Mouse (Mus musculus) adrenal gland (tissue): Measurements from ENCODE around the gene Snip1.

Experiments used
- intact Hi-C: fragments of 180-260 bp; cut with DNase I; formaldehyde crosslinking; loops from one replicate; pipeline ENCODE4 v1.15.1; 2025

The Snip1 gene

DNA sequence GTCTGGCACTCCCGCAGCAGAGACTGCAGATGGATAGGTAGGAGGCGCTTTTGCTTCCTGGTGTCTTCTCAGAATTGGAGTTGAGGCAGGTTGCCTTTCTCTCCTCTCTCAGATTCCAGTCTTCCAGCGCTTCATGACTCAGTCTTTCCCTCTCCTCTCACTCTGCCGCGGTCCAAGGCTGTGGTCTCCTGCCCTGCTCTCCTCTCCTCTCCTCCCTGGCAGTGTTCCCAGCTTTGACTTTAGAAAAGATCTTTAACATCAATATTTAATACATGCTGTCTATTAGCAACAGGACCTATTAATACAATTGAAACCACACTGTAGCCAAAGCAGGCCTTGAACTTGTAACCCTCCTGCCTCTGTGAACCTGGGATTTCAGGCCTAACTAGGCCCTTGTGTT is 29.6 kb downstream of the Snip1 start:
- intact Hi-C loops = loop anchor here (5.0 kb wide), 1 partner anchor 39 kb away; no protein-coding TSS in a partner anchor

DNA sequence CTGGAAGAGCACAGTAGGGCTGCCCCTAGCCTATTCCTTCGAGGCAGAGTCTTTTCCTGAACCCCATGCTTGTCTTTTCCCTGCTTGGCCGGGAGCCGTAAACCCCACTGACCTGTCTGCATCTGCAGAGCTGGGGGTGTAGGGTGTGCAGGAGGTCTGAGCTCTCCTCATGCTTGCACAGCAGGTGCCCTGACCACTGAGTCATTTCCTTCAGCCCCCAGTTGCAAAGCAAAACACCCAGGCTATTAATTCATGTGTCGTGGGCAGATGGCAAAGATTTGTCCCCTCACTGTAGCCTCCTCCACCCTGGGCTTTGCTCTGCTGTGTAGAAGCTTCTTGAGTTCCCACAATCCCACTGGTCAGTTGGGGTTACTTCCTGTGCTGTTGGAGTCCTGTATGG is 30.9 kb downstream of the Snip1 start:
- intact Hi-C loops = loop anchor here (5.0 kb wide), 1 partner anchor 40 kb away; no protein-coding TSS in a partner anchor

DNA sequence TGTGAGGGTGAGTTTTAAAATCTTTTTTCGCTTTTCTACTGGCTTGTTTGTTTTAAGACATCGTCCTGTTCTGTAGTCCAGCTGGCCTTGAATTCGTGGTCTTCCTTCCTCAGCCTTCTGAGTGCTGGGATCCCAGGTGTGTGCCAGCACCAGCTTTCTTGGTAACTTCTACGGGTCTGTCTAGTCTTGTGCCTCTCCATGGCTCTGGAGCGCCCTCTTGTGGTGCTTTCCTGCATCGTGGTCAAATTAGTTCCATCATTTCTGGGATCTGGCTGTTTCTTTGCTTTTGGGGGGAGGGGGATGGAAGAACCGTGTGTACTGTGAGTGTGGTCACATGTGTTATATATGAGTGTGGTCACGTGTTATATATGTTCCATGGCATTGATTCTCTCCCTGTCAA is 33.0 kb downstream of the Snip1 start:
- intact Hi-C loops = loop anchor here (5.0 kb wide), 1 partner anchor 42 kb away; no protein-coding TSS in a partner anchor

DNA sequence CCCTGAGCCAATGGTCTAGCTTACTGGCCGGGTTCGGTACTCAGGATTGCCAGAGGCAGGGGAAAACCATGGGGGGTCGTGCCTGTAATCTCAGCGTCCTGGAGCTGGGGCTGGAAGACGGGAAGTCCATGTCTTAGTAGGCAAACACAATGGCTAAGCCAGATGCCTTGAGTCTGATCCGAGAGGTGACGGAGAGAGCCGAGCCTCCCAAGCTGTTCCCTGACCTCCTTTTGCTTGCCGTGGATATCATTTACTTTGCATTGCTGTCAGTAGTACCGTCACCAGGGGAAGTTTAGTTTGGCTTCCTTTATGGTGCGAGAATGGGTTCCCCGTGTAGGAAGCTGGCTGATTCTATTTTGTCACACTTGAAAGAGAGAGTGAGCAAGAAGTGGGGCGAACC is 34.9 kb downstream of the Snip1 start:
- intact Hi-C loops = loop anchor here (5.0 kb wide), 1 partner anchor 159 kb away; no protein-coding TSS in a partner anchor

DNA sequence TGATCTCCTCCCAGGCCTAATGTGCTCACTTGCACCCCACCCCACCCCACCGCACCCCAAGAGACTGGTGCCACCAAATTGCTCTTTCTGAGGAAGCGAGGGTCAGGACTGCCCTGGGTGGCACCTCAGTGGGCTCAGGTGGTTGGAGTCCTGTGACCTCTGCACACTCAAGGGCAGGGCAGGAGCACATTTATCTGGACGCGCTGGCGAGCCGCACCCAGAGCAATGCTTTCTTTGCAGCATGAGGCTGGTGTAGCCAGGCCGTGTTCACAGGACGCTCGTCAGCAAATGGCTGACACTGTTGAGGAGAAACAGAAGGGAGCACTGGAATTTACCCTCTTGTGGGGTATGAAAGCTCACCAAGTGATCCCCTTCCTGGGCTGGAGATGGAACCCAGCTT is 38.9 kb downstream of the Snip1 start:
- intact Hi-C loops = no loop called here

DNA sequence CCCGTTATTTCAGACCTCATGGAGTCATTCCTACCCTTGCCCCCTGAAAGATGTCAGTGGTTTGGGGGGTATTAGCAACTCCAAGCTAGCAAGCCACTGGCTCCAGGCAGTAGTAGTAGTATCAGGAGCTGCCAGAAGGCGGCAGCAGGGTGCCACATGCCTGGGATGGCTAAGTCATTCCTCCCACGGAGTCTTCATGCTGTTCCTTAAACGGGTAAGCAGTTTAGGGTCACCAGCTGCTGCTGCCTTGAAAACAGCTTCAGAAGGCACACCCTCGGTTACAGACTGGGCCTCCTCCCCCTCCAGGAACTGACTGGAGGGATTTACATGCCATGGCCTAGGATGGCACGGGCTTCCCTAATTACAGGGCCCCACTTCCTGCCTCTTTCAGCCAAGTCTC is 48.2 kb downstream of the Snip1 start:
- intact Hi-C loops = no loop called here

DNA sequence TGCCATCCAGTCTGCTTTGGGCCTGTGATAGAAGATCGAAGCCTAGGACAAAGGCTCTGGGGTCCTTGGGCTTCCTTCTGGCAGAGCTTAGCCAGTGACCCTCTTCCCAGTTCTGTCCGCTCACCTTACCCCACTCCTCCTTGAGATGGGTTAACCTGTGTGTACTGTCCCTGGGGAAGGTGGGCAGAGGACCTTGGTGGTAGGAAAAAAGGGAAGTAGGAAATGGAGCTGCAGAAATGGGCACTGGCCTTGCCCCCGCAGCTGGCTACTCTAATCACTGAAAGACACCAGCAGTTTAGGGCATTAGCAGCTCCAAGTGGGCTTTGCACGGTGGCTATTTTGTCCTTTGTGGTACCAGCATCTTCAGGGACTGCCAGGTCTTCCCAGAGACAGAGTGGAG is 48.6 kb downstream of the Snip1 start:
- intact Hi-C loops = no loop called here

DNA sequence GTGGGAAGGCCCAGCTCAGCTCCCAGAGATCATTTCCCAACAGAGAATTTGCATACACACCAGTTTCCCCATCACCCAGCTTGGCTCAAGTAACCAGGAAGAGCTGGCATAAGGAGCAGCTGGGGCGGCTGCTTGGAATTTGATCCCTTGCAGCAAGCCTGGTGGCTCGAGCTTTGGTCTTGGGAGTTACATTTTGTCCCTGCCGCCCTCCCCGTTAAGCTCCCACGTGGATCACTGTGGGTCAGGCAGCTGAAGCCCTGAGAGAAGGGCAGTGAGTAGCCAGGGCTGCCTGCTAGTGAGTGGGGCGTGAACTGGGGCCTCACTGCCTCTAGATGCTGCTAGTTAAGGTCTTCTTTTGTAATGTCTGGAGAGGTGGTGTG is 49.2 kb downstream of the Snip1 start:
- intact Hi-C loops = no loop called here

DNA sequence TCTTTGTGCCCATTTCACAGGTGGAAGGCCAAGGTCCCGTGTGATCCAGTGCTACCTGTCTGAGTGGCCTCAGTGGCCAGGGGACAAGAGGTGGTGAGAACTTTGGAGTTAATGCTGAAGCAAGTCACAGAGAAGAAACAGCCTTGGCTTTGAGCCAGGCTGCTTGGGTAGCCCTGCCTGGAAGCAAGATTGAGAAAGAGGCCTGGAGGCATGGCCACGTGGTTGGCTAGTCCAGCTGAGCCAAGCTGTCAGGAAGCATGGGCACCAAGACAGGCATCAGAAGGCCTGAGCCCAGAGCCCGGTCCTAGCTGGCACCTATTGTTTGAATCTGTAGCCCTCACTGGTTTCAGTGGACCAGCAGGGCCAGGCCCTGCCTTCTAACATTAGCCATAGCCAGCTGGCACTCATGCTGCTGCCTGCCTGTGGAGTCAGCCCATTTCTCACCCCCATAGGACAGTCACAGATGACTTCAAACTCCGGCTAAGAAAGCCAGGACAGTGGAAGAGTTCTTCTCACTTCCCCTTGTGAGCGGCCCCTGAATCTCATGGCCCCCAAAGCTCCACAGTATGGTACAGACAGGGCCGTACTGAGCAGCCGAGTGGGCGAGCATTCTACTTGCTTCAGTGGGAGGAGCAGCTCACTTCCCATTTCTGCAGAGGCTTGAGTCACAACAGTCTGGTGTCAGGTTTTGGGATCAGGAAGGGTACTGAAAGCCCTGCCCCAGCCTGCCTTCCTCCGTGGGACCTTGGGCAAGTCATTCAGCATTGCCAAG is 49.8 kb downstream of the Snip1 start:
- intact Hi-C loops = no loop called here

DNA sequence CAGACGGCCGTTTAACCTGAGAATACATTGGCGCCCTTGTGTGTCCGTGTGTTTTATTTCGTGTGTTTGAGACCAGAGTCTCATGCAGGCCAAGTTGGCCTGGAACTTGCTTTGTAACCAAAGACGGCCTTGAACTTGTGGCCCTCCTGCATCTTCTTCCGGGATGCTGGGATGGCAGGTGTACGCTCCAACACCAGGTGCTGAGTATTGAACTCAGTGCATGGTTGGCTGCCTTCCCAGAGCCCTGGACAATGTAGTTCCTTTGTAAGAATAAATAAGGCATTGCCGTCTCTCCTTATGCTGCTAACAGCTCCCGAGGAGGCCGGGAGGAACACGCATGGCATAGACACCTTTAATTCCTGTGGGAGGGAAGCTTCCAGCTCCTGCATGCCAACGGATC is 50.5 kb downstream of the Snip1 start:
- intact Hi-C loops = no loop called here

DNA sequence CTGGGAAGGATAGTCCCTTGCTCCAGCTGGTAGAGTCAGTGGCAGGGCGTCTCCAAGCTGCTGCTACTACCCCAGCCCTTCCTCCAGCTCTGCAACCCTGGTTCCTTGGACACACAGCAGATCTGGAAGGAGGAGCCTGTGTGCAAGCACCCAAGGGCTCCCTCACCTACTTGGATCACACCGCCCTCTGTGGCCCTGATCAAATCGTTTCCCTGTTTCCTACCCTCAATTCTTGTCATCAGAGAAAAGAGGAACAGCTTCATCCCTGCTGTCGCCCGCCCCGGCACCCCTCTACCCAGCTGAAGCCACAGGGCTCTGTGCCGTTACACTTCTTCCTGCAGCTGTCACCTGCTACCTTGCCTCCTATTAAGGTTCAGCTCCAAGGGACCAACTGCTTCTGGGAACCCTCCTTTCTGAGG is 51.4 kb downstream of the Snip1 start:
- intact Hi-C loops = no loop called here

DNA sequence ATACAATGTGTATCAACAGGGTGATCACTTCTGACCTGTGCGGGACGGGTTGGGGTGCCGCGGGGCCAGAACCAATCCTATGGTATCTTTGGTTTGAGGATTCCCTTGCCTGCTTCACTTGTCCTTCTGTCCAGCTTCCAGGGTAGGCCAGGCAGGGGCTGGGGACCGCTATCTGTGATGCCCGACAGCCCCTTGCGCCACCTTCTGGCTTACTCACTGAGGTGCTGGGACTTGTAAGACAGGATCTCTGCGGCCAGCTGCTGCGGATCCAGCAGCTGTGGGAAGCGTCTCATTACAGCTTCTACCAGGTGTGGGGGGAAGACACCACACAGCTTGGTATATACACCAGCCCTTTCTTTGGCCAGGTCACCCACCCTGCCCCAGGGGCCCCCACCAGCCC is 52.6 kb downstream of the Snip1 start:
- intact Hi-C loops = no loop called here

DNA sequence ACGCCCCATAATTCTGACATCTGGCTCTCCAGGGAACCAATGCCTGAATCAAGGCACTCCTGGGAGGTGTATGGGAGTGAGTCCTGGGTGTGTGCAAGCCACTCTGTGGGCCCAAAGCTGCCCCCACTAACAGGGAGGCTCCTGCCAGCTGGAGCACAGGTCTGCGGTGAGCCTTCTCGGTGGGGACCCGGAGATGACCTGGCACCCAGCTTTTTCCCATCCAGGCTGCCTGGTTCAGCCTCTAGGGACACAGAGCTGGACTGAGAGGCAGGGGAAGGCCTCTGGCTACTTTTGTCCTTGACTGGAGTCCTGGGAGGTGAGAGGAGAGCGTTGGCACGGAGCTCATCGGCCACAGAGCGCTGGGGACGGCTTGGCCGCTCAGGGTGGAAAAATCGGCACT is 53.2 kb downstream of the Snip1 start:
- intact Hi-C loops = no loop called here

DNA sequence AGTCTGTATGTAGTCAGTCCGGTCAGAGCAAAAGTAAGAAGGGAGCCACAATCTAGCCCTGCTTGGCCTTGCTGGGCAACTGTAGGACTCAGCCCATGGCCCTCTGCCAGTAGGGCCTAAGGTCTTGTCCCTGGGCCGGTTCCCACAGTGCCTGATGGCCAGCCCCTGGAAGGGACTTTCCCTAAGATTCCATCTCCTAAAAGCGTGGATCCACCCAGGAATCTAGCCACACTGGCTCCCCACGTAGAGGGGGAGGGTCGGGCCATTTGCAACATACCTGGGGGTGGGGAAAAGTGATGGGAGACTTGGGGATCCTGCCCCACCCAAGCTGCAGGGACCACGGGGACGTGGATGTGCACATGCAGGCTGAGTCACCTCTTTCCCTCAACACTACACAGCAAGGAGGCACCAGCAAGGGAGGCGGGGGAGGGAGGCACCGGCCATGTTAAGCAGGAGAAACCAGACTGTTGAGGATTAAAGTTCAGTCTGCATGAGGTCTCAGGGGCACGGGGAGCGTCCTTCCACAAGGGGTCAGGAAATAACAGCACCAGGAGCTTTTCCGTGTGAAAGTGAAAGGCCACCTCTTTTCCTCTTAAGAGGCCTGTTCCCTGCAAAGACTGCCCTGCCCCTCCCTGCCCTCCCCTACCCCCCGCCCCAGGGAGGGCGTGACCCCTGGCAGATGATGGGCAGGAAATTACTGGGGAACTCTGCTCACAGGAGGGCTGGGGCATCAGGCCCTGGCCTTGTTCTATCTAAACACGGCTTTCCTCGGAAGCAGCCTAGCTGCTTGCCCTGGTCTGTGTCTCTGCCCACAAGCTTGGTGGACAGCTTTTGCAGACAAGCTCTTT is 56.2 kb downstream of the Snip1 start:
- intact Hi-C loops = no loop called here

DNA sequence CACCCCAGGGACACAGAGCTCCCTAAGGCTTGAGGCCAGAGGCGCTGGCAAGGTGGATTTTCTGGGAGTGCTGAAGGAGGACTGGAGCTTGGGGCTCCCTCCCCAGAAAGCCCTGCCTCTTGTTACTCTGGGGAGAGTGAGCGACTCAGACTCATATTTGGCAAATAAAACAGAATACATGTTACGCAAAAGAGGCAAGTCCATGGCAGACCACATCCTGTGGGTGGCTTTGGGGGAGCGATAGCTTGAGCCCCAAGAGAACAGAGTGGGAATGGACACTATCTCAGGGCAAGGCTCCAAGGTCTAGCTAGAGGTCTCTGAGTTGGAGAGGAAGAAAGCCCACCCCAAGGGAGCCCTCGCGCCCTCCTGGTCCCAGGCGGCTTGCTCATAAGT is 56.8 kb downstream of the Snip1 start:
- intact Hi-C loops = no loop called here
